Mouse (Mus musculus) midbrain, embryonic 12.5 days (tissue): ENCODE measurements around the gene Vpreb2. TPM values are rescaled to one million over a fixed set of nuclear protein-coding genes. Genes with fewer than 3 reads are reported as not detected.
"Not testable (repeated sequence)": the region's sequence is repeated elsewhere in the genome, so short reads cannot be mapped to it uniquely, and the experiment has no call there.

ENCODE experiments used
- ATAC-seq: fragments of 200-750 bp; cut with Nextera tagmentation; 2 replicates; pipeline ENCODE4 v1.8.0; 2017; ENCODE audit warnings: low read depth, moderate TSS enrichment, moderate library complexity; ENCODE audit not compliant: low FRiP score
- H3K27ac ChIP-seq: fragments of 300-500 bp; sonication (generic); replicated peaks from 2 replicates; pipeline ENCODE4 v1.5.1; 2016; ENCODE audit warnings: mild to moderate bottlenecking
- H3K27me3 ChIP-seq: fragments of 300-500 bp; sonication (generic); 2 replicates; pipeline ENCODE4 v1.6.1; 2016; ENCODE audit warnings: mild to moderate bottlenecking
- H3K36me3 ChIP-seq: fragments of 300-500 bp; sonication (generic); 2 replicates; pipeline ENCODE4 v1.6.1; 2016
- H3K4me1 ChIP-seq: fragments of 300-500 bp; sonication (generic); 2 replicates; pipeline ENCODE4 v1.6.1; 2016
- H3K4me2 ChIP-seq: fragments of 300-500 bp; sonication (generic); replicated peaks from 2 replicates; pipeline ENCODE4 v1.6.1; 2016; ENCODE audit warnings: mild to moderate bottlenecking, moderate library complexity
- H3K4me3 ChIP-seq: fragments of 300-500 bp; sonication (generic); 2 replicates; pipeline ENCODE4 v1.5.1; 2016; ENCODE audit warnings: mild to moderate bottlenecking
- H3K9ac ChIP-seq: fragments of 300-500 bp; sonication (generic); replicated peaks from 2 replicates; pipeline ENCODE4 v1.6.1; 2016; ENCODE audit warnings: mild to moderate bottlenecking, moderate library complexity
- H3K9me3 ChIP-seq: fragments of 300-500 bp; sonication (generic); 2 replicates; pipeline ENCODE4 v1.6.1; 2016; ENCODE audit warnings: mild to moderate bottlenecking
- WGBS: fragments of 180-500 bp; shearing (Covaris S2); methylation state at CpG from one replicate; pipeline ENCODE4 v1.1.7; 2016; 5-methylcytosine and 5-hydroxymethylcytosine counted together
- polyA plus RNA-seq: library from polyadenylated mRNA; unstranded; fragments of >200 nt; fragmentation: Nextera tagmentation; extraction: Ambion mirVana; gene quantifications from 2 replicates; pipeline ENCODE4 v1.2.1, GENCODE M21; 2016

Gene Vpreb2
- polyA plus RNA-seq, 1 experiment from 2014 or later = not detected

DNA sequence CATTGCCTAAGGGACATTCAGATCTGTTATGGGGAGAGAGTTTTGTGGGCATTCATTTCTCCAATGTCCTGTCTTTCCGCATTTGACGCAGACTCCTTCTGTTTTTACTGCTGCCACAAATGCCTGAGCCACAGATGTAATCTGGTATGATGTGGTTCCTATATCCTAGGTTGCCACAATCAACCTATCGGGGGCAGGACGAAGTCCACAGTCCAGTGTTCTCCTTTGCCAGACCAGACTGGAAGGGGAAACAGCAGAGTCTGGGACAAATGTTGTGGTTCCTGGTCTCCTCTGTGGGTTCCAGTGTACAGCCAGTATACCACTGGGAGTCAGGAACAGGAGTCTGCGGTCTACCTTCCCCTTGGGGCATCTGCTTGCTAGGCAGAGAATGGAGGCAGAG lies 19.4 kb downstream of the Vpreb2 start:
- H3K4me3 ChIP-seq = no peak overlapping the region
- WGBS = 93% methylated on average over 5 of the region's 5 CpGs
- no peak for ATAC-seq
- H3K27me3 ChIP-seq = no peaks in the 10 kb centered on the region
- H3K36me3 ChIP-seq = no peaks in the 10 kb centered on the region
- no peak overlapping the region for H3K9ac ChIP-seq
- H3K4me1 ChIP-seq = no peaks in the 10 kb centered on the region
- H3K4me2 ChIP-seq = no peak overlapping the region
- no peak overlapping the region for H3K27ac ChIP-seq
- no peaks in the 10 kb centered on the region for H3K9me3 ChIP-seq

DNA sequence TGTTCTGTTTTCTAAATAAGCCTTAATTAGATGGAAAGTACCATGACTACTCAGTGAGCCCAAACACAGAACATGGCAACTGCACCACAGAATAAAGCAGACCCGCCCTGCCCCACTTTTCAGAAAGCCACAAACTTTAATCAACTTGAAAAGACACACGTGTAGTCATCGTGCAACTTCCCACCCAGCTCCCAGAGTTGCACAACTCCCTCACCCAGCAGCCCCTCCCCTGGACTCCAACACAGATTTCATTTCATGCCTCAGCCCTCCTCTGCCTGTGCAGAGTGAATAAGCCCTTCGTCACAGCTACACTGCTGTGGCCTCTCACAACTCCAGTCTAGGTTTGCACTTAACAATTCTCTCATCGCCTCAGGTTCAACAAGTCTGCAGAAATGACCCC lies 24.4 kb downstream of the Vpreb2 start:
- Histone ChIP-seq H3K9me3 (no peaks in the 10 kb centered on the region), H3K4me3 (no peak overlapping the region), H3K9ac (no peak overlapping the region), H3K27me3 (no peaks in the 10 kb centered on the region), H3K36me3 (no peaks in the 10 kb centered on the region), H3K27ac (no peak overlapping the region), H3K4me1 (no peaks in the 10 kb centered on the region; the same call in 1 of the 2 replicates), H3K4me2 (no peak overlapping the region)
- ATAC-seq = no peak
- 75% methylated on average over 5 of the region's 5 CpGs for WGBS

DNA sequence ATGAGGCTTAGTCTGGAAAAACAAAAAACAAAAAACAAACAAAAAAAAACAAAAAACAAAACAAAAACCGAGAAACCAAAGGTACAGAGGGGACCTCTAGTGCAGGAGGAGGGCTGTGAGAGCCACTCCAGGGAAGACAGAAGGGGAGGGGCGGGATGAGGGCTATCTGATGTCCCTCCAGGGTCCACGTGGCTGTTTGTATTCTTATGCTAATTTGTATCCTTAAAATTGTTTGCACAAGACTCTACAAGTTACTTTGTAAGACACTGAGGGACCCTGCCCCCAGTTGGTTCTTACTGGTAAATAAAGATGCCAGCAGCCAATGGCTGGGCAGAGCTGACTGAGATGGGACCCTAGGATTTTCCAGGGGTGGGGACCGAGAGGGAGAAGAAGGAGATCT lies 26.9 kb downstream of the Vpreb2 start:
- WGBS = 42% methylated on average over 4 of the region's 4 CpGs
- no peak overlapping the region for H3K27ac ChIP-seq
- no peaks in the 10 kb centered on the region for H3K36me3 ChIP-seq
- H3K4me3 ChIP-seq = no peak overlapping the region
- no peak overlapping the region for H3K4me2 ChIP-seq
- no peaks in the 10 kb centered on the region; the same call in 1 of the 2 replicates for H3K4me1 ChIP-seq
- H3K9me3 ChIP-seq = no peaks in the 10 kb centered on the region
- no peaks in the 10 kb centered on the region for H3K27me3 ChIP-seq
- H3K9ac ChIP-seq = no peak overlapping the region
- ATAC-seq = no peak

DNA sequence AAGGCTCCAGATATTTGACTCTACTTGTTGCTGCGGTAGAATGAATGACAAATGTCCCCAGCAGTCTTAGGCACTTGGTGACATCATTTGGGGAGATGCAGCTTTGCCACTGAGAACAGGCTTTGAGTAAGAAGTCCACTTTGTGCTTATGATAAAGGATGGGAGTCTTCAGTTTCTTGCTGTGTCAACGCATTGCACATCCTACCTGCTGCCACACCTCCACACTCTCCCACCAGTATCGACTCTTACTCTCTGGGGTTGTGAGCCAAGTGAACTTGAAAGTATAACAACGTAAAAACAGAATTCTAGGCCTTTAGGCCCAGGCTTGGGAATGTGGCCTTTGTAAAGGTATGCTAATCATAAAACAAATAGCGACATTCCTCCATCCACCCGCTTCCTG lies 30.9 kb downstream of the Vpreb2 start:
- no peak for ATAC-seq
- no peak overlapping the region for H3K27ac ChIP-seq
- H3K9me3 ChIP-seq = no peaks in the 10 kb centered on the region
- H3K9ac ChIP-seq = no peak overlapping the region
- no peaks in the 10 kb centered on the region for H3K27me3 ChIP-seq
- H3K36me3 ChIP-seq = no peaks in the 10 kb centered on the region
- no peak overlapping the region for H3K4me3 ChIP-seq
- no peaks in the 10 kb centered on the region; the same call in 1 of the 2 replicates for H3K4me1 ChIP-seq
- H3K4me2 ChIP-seq = no peak overlapping the region
- WGBS = 71% methylated on average over 6 of the region's 6 CpGs

DNA sequence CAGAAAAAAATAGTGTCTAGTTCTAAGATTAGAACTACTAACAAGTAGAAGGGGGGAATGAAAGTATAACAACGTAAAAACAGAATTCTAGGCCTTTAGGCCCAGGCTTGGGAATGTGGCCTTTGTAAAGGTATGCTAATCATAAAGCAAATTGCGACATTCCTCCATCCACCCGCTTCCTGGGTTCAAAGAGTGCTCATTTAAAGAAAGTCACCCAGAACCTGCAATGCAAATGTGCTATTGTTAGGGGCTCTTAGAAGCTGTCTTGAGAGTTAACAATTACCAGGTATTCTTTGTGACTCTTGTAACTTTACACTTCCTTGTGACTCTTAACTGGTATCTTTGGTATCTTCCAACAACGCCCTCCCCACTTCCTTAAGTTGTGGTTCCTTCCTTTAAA lies 36.3 kb downstream of the Vpreb2 start:
- H3K9me3 ChIP-seq, H3K4me1 ChIP-seq, H3K27me3 ChIP-seq, H3K4me3 ChIP-seq, ATAC-seq, H3K36me3 ChIP-seq, H3K9ac ChIP-seq, H3K4me2 ChIP-seq, H3K27ac ChIP-seq: not testable (repeated sequence)
- WGBS = 69% methylated on average over 4 of the region's 4 CpGs

DNA sequence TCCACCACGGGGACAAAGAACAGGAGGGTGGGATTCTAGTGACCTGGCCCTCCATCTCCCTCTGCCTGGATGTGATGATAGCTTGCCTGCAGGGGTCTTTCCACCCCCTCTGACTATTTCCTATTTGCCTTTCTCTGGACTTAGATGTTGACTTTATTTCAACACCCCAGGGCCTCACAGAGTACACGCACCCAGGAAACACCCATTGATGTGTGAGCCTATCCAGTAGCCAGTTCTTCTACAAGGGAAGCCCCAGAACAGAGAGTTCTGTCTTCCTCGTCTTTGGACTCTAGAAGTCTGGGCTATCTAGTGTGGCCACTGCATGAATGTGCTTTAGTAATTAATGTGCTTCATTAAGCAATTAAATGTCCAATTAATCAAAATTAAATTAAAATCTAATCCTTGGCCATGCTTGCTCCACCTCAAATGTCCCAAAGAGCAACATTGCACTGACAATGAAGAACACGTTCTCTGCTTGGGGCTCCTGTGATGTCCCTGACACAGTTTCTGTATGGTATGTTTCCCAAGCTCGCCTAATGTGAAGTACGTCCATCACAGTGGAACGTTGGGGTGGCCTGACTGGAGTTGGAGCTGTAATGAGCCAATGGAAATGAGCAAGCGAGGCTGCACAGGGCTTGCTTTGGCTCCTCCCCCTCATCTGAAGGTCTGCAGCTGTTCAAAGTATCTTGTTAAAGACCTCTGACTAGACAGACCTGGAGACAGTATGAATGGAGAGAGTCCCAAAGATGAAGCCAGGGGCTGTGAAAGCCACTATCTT lies 42.7 kb downstream of the Vpreb2 start:
- Histone ChIP-seq H3K36me3 (no peaks in the 10 kb centered on the region), H3K4me1 (no peaks in the 10 kb centered on the region), H3K4me2 (no peak overlapping the region), H3K4me3 (no peak overlapping the region), H3K27ac (no peak overlapping the region), H3K9ac (no peak overlapping the region), H3K27me3 (no peaks in the 10 kb centered on the region), H3K9me3 (no peaks in the 10 kb centered on the region)
- ATAC-seq = no peak
- 81% methylated on average over 8 of the region's 8 CpGs for WGBS

DNA sequence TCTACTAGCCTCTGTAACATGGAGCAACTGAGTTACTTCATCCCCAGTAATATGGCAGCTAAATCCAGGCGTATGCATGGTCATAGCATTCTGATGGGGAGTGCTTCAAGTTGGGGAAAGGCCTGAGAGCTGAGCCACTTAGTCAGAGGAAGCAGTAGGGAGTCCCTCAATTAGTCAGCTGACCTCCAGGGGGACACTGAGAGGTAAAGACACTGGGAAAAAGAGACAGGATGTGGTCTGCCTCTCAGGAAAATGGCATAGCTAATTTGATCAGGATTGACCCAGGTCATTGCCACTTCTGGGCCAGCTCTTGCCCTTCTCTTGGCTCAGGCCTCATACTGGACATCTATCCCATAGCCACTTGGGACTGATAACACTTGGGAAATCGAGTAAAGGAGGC lies 47.1 kb downstream of the Vpreb2 start:
- Histone ChIP-seq H3K9me3 (no peaks in the 10 kb centered on the region), H3K4me3 (no peak overlapping the region), H3K9ac (no peak overlapping the region), H3K27ac (no peak overlapping the region), H3K4me1 (no peaks in the 10 kb centered on the region), H3K36me3 (no peaks in the 10 kb centered on the region), H3K4me2 (no peak overlapping the region), H3K27me3 (no peaks in the 10 kb centered on the region)
- no peak for ATAC-seq
- WGBS = 51% methylated on average over 2 of the region's 2 CpGs

Other genes starting within 250 kb of the Vpreb2 start
- gene Med15, start 247.5 kb upstream of the Vpreb2 start, polyA plus RNA-seq = 47.4 and 48.0 TPM in 2 replicates
- 52.8 and 57.9 TPM in 2 replicates for gene Klhl22, start 220.8 kb upstream of the Vpreb2 start, polyA plus RNA-seq
- 10.1 and 12.1 TPM in 2 replicates for gene Scarf2, start 183.1 kb upstream of the Vpreb2 start, polyA plus RNA-seq
- 0.45 and 0.55 TPM in 2 replicates for gene B830017H08Rik, start 147.3 kb upstream of the Vpreb2 start, polyA plus RNA-seq
- 4.4 and 5.8 TPM in 2 replicates for gene Car15, start 142.1 kb upstream of the Vpreb2 start, polyA plus RNA-seq
- 0.55 and 0.67 TPM in 2 replicates for gene Gm20518, start 88.8 kb upstream of the Vpreb2 start, polyA plus RNA-seq
- 0.05 and 0.09 TPM in 2 replicates for gene Tssk1, start 86.2 kb upstream of the Vpreb2 start, polyA plus RNA-seq
- 105 and 108 TPM in 2 replicates for gene Dgcr2, start 81.9 kb upstream of the Vpreb2 start, polyA plus RNA-seq
- gene Tssk2, start 81.8 kb upstream of the Vpreb2 start, polyA plus RNA-seq = not detected in 2 replicates
- gene Ess2, start 69.1 kb upstream of the Vpreb2 start, polyA plus RNA-seq = 56.7 and 61.6 TPM in 2 replicates
- 0.26 and 0.52 TPM in 2 replicates for gene Gsc2, start 65.4 kb upstream of the Vpreb2 start, polyA plus RNA-seq
- gene Slc25a1, start 52.2 kb upstream of the Vpreb2 start, polyA plus RNA-seq = 120 and 132 TPM in 2 replicates
- gene Dgcr6, start 72.4 kb downstream of the Vpreb2 start, polyA plus RNA-seq = 144 TPM in 2 replicates
- 6.8 and 8.7 TPM in 2 replicates for gene Prodh, start 109.8 kb downstream of the Vpreb2 start, polyA plus RNA-seq
- 7.6 and 7.9 TPM in 2 replicates for gene Rtn4r, start 147.2 kb downstream of the Vpreb2 start, polyA plus RNA-seq
- gene Ccdc188, start 237.5 kb downstream of the Vpreb2 start, polyA plus RNA-seq = not detected in 2 replicates